Mouse (Mus musculus): ENCODE results near the gene Gm17175. TPM values are rescaled to one million over a fixed set of nuclear protein-coding genes. Genes with fewer than 3 reads are reported as not detected.
"Not testable (repeated sequence)": the region's sequence is repeated elsewhere in the genome, so short reads cannot be mapped to it uniquely, and the experiment has no call there.

Gm17175 gene
- not detected in 2 replicates for polyA plus RNA-seq (2015; fragmentation: Nextera tagmentation; extraction: Ambion mirVana)

- not testable (repeated sequence) for H3K4me2 ChIP-seq (ENCODE audit: low read length); H3K4me1 ChIP-seq (replicated peaks; ENCODE audit: control insufficient read depth, insufficient read depth, low read length); H3K27me3 ChIP-seq (replicated peaks; ENCODE audit: control insufficient read depth, insufficient read depth, low read length); H3K36me3 ChIP-seq (ENCODE audit: control insufficient read depth, insufficient read depth); H3K4me3 ChIP-seq (replicated peaks; ENCODE audit: low read length); H3K9me3 ChIP-seq (ENCODE audit: control insufficient read depth, low read length); H3K27ac ChIP-seq (ENCODE audit: low read length); H3K9ac ChIP-seq (replicated peaks; ENCODE audit: low read depth, low read length); ATAC-seq
- WGBS = 94% methylated on average over 2 of the region's 2 CpGs
Measured at GRCm38 (mm10) chr14:51573963-51574362, at the start of gene Gm17175. Gm17175 (minus strand) TSS chr14:51574063.

GRCm38 (mm10) chr14:51611210-51611609 lies 37.3 kb upstream of the Gm17175 start, which contains the start of gene Gm17078:
Gm17078 (minus strand) TSS chr14:51611310.
- Histone ChIP-seq H3K4me2 (ENCODE audit: low read length) (no peak within 1 kb of the TSS), H3K4me3 (replicated peaks; ENCODE audit: low read length) (no peak within 1 kb of the TSS), H3K36me3 (ENCODE audit: control insufficient read depth, insufficient read depth) (no peaks in the 10 kb centered on the region), H3K27ac (ENCODE audit: low read length) (no peak within 1 kb of the TSS), H3K9me3 (ENCODE audit: control insufficient read depth, low read length) (no peaks in the 10 kb centered on the region), H3K4me1 (replicated peaks; ENCODE audit: control insufficient read depth, insufficient read depth, low read length) (no peaks in the 10 kb centered on the region), H3K27me3 (replicated peaks; ENCODE audit: control insufficient read depth, insufficient read depth, low read length) (no peaks in the 10 kb centered on the region), H3K9ac (replicated peaks; ENCODE audit: low read depth, low read length) (no peak within 1 kb of the TSS)
- no peak for ATAC-seq
- WGBS = 86% methylated on average over 1 of the region's 1 CpGs

GRCm38 (mm10) chr14:51592039-51592438 lies 18.2 kb upstream of the Gm17175 start, which contains the start of gene Gm17174:
Gm17174 (minus strand) TSS chr14:51592139.
- not testable (repeated sequence) for H3K36me3 ChIP-seq (ENCODE audit: control insufficient read depth, insufficient read depth); H3K4me2 ChIP-seq (ENCODE audit: low read length); H3K4me1 ChIP-seq (replicated peaks; ENCODE audit: control insufficient read depth, insufficient read depth, low read length); H3K27me3 ChIP-seq (replicated peaks; ENCODE audit: control insufficient read depth, insufficient read depth, low read length); H3K9ac ChIP-seq (replicated peaks; ENCODE audit: low read depth, low read length); H3K27ac ChIP-seq (ENCODE audit: low read length); H3K9me3 ChIP-seq (ENCODE audit: control insufficient read depth, low read length); H3K4me3 ChIP-seq (replicated peaks; ENCODE audit: low read length); ATAC-seq
- 91% methylated on average over 4 of the region's 4 CpGs for WGBS

GRCm38 (mm10) chr14:51552490-51552889 lies 21.4 kb downstream of the Gm17175 start, which contains the start of gene Gm5622:
Gm5622 (plus strand) TSS chr14:51552790.
- H3K9me3 ChIP-seq (ENCODE audit: control insufficient read depth, low read length) = no peaks in the 10 kb centered on the region
- WGBS = 91% methylated on average over 4 of the region's 4 CpGs
- H3K4me1 ChIP-seq (replicated peaks; ENCODE audit: control insufficient read depth, insufficient read depth, low read length) = no peaks in the 10 kb centered on the region
- ATAC-seq = no peak
- no peak within 1 kb of the TSS for H3K9ac ChIP-seq (replicated peaks; ENCODE audit: low read depth, low read length)
- H3K27ac ChIP-seq (ENCODE audit: low read length) = no peak within 1 kb of the TSS
- H3K27me3 ChIP-seq (replicated peaks; ENCODE audit: control insufficient read depth, insufficient read depth, low read length) = no peaks in the 10 kb centered on the region
- H3K36me3 ChIP-seq (ENCODE audit: control insufficient read depth, insufficient read depth) = no peaks in the 10 kb centered on the region
- H3K4me3 ChIP-seq (replicated peaks; ENCODE audit: low read length) = no peak within 1 kb of the TSS
- no peak within 1 kb of the TSS for H3K4me2 ChIP-seq (ENCODE audit: low read length)

Other genes with a start within 250 kb of the Gm17175 start
- not detected in 2 replicates for gene Gm7247, start 212.3 kb downstream of the Gm17175 start, polyA plus RNA-seq (2015; fragmentation: Nextera tagmentation; extraction: Ambion mirVana)
- not detected in 2 replicates for gene Vmn2r88, start 163.2 kb downstream of the Gm17175 start, polyA plus RNA-seq (2015; fragmentation: Nextera tagmentation; extraction: Ambion mirVana)
- not detected in 2 replicates for gene Vmn2r89, start 122.2 kb downstream of the Gm17175 start, polyA plus RNA-seq (2015; fragmentation: Nextera tagmentation; extraction: Ambion mirVana)
- gene Gm5622, start 21.3 kb downstream of the Gm17175 start, polyA plus RNA-seq (2015; fragmentation: Nextera tagmentation; extraction: Ambion mirVana) = not detected in 2 replicates
- gene Gm17174, start 18.1 kb upstream of the Gm17175 start, polyA plus RNA-seq (2015; fragmentation: Nextera tagmentation; extraction: Ambion mirVana) = not detected in 2 replicates
- gene Gm17078, start 37.2 kb upstream of the Gm17175 start, polyA plus RNA-seq (2015; fragmentation: Nextera tagmentation; extraction: Ambion mirVana) = not detected in 2 replicates
- gene Gm4181, start 61.6 kb upstream of the Gm17175 start, polyA plus RNA-seq (2015; fragmentation: Nextera tagmentation; extraction: Ambion mirVana) = not detected in 2 replicates
- not detected in 2 replicates for gene Gm17079, start 121.4 kb upstream of the Gm17175 start, polyA plus RNA-seq (2015; fragmentation: Nextera tagmentation; extraction: Ambion mirVana)
- gene Gm5800, start 143.1 kb upstream of the Gm17175 start, polyA plus RNA-seq (2015; fragmentation: Nextera tagmentation; extraction: Ambion mirVana) = not detected in 2 replicates
- gene Ang4, start 199.5 kb upstream of the Gm17175 start, polyA plus RNA-seq (2015; fragmentation: Nextera tagmentation; extraction: Ambion mirVana) = not detected in 2 replicates
- not detected in 2 replicates for gene AY358078, start 226.0 kb upstream of the Gm17175 start, polyA plus RNA-seq (2015; fragmentation: Nextera tagmentation; extraction: Ambion mirVana)

Measured in forebrain, embryonic 16.5 days (tissue).